Mouse (Mus musculus) T-helper 1 cell (primary cell): ENCODE measurements around the gene Grid1.

Source experiments
- in situ Hi-C: fragments of 300-600 bp; cut with MboI, MseI; formaldehyde crosslinking; loops from one replicate; pipeline ENCODE4 v1.15.1; 2025; ENCODE audit warnings: high pct_unique_total_duplicates

Gene Grid1

GRCm38 (mm10) chr14:34829831-34830230 lies 9.9 kb downstream of the Grid1 start:
- in situ Hi-C loops: no loop called here

DNA sequence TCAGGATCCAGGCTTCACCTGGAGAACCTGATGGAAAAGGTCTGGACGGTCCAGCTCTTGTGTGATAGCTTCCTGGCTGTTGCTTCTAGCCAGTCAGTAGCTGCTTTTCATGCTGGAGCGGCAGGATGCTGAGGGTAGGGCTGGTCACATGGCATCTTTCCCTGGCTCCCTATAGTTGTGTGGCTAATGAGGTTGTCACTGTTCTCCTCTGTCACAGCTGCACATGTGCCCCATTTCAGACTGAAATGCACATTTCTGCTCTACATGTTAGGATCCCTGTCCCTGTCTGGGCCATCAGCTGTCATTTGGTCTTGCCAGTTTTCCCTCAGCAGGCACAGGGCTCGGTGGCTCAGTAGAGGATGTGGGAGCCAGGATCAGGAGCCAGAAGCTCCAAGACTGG lies 17.2 kb downstream of the Grid1 start:
- in situ Hi-C loops: no loop called here

DNA sequence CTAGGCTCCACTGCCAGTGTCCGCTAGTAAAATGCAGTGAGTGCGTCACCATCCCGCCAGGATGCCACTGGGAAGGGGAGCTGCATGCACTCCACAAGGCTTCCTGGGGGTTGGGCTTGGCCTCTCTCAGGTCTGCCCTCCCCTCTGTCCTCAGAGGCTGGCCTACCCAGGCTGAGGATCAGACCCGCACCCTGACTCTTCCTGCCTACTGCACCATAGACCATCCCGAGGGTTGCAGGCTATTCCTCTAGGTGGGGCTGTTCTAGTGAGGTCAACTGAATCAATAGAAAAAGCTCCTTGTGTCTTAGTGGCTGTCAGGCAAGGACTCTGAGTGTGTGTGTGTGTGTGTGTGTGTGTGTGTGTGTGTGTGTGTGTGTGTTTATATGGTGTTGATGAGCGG lies 19.1 kb downstream of the Grid1 start:
- in situ Hi-C loops: no loop called here

- in situ Hi-C loops: no loop called here
Measured at GRCm38 (mm10) chr14:34839898-34840297, 20.0 kb downstream of the Grid1 start.

DNA sequence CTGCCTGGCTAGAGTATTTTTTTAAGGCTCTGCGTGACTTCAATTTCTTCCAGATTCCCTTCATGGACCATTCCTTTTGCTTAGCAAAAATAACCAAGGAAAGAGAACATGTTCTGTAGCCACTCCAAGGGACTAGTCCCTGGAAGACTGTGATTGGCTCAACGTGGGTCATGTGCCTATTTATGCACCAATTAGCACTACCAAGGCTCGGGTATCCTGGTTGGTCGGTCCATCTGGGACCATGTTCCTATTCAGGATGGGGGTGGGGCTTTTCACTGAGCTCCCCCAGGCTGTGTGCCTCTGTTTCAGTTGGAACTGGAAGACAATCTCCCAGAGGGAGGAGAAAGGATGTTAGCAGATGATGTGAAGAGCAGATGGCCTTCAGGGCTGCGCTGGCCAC lies 23.7 kb downstream of the Grid1 start:
- in situ Hi-C loops: no loop called here

GRCm38 (mm10) chr14:34844166-34844565 lies 24.3 kb downstream of the Grid1 start:
- in situ Hi-C loops: no loop called here

DNA sequence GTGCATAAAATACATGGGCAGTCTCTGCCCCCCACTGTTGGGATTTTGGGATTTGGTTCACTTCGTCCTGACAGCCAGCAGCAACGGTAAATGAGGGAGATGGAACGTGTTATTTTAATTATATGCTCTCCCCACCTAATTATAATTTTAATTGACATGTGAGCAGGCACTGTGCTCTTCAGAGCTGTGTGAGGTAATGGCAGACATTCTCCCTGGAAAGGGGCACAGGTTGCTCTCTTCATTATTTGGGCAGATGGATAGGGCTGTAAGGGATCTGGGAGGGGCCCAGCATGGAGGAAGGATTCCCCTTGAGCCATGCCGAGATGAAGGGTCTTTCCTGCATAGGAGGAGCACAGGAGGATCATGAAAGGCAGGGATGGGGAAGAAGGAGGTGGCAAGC lies 26.9 kb downstream of the Grid1 start:
- in situ Hi-C loops: no loop called here

DNA sequence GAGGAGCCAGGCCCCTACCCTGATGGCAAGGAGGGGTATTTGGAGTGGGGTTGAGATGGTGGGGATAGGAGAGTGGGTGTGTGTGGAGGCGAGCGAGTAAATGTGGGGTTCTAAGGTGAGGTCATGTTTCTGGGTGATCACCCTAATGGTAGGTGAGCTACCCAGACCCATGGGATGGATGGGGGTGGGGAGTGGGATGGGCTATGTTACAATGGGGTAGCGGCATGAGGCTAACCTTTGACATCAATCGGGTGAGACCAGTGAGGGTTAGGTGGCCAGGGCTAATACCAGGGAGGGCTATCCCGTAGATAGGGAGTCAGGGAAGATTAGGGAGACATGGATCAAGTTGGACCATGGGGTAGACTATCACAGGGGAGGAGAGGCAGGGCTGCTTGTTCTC lies 27.7 kb downstream of the Grid1 start:
- in situ Hi-C loops: no loop called here

DNA sequence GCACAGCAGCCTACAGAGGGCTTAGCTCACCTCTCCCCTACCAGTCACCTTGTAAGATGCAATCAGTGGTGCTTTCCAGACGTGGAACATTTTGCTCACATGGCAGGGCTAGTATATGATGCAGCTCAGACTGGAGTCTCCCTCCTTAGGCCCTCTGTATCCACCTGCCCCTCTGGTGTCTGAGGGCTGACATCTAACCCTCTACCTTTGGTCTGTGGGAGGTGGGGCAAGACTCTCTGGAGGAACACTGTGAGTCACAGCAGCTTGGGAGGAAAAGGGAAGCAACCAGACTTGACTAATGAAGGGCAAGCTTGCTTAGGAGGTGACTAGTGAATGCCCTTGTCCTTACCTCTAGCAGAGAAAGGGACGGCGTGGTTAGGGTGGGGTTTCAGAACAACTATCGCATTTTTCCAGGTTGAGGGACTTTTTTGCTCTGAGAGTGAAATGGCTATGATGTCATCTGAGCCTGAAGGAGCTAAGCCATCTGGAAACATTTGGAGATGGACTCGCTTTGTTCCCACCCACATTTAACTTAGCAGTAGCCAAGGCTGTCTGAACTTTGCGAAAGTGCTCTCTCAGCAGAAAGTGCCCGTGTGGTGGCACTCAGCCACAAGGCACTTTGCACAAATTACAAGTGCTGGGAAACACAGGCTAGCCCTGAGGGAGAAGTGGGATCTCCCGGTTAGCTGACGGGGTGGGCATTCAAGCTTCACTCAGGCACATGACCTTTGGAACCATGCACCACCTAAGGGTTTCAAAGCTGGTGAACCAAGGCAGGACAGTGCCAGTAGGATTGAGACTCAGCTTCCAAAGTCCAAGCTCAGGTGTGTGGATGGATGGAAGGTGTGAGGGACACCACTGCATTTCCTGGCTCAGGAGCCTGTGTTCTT lies 41.2 kb downstream of the Grid1 start:
- in situ Hi-C loops: no loop called here

- in situ Hi-C loops: no loop called here
Measured at GRCm38 (mm10) chr14:34867266-34867665, 47.4 kb downstream of the Grid1 start.

DNA sequence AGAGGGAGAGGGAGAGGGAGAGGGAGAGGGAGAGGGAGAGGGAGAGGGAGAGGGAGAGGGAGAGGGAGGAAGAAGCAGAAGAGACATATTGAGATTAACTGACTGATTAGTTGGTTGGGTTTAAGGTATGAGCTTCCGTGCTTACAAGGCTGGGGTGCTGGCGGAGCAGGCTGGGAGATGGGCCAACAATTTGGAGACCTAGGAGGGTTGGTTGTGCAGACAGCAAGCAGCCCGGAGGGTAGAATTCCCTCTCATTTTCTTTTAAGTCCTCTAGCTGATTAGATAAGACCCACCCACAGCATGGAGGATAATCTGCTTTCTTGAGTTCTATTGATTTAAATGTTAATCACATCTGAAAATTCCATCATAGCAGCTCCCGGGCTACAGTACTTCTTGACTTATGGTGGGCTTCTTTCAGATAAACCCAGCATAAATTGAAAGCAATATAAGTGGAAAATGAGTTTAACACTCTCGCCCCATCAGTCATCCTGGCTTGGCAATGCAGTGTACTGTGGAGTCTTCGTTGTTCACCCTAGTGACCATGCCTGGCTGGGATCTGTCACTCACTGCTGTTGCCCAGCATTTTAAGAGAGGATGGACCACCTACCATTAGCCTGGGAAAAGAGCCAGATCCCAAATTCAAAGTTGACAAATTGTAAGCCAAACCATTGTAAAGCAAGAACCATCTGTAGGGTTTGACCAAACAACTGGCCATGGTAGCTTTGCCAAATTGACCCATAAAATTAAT lies 48.8 kb downstream of the Grid1 start:
- in situ Hi-C loops: no loop called here

- in situ Hi-C loops: no loop called here
Measured at GRCm38 (mm10) chr14:34879996-34880395, 60.1 kb downstream of the Grid1 start.

- in situ Hi-C loops: no loop called here
Measured at GRCm38 (mm10) chr14:34880431-34881421, 60.8 kb downstream of the Grid1 start.

- in situ Hi-C loops: no loop called here
Measured at GRCm38 (mm10) chr14:34884194-34884593, 64.3 kb downstream of the Grid1 start.

GRCm38 (mm10) chr14:34884611-34885010 lies 64.7 kb downstream of the Grid1 start:
- in situ Hi-C loops: no loop called here

GRCm38 (mm10) chr14:34891769-34892532 lies 72.0 kb downstream of the Grid1 start:
- in situ Hi-C loops: no loop called here

GRCm38 (mm10) chr14:34896253-34896982 lies 76.5 kb downstream of the Grid1 start:
- in situ Hi-C loops: no loop called here

- in situ Hi-C loops: no loop called here
Measured at GRCm38 (mm10) chr14:34903854-34904253, 83.9 kb downstream of the Grid1 start.

DNA sequence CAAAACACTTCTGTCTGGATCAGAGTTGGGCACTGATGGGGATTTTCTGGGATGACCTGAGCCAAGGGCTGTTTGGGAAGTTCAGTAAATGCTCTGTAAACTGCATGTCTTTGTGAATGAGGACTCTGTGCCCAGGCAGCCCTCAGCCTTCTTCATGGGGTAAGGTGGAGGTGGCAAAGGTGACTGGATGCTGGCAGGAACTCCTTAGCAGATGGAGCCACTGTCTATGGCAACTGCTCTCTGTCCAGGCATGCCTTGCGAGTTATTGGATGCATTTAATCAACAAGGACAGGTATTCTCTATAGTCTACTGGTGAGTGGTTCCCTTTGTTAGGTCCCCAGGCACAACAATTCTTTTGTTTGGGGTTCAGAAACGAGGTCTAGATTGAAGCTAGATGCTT lies 85.8 kb downstream of the Grid1 start:
- in situ Hi-C loops: no loop called here

DNA sequence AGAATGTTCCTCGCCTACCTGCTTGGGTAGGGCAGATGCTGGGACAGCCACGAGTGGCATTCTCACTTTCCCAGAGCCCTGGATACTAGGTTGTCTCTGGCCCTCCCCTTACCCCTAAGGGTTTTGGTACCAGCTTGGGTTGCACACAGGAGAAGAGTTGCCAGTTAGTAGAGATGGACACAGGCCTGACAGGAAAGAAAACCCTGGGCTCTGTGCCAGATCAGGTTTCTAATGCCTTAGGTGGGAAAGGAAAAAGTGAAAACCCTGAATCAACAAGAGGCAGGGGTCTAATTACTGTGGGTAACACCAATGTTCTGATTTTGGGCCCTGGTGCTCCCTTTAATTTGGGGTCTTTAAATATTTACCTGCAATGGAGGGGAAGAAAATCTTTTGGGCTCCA lies 88.5 kb downstream of the Grid1 start:
- in situ Hi-C loops: no loop called here
